Mouse (Mus musculus): ENCODE data around the gene Plekhg3.

Gene Plekhg3

GRCm38 (mm10) chr12:76619847-76620246, 89.2 kb downstream of the Plekhg3 start:
- DNase-seq (ENCODE audit: low spot score) = no peak

- DNase-seq (ENCODE audit: low spot score) = no peak
Measured at GRCm38 (mm10) chr12:76623374-76623773, 92.7 kb downstream of the Plekhg3 start.

All from testis, postnatal 14 days (tissue).